Mouse (Mus musculus) G1E (cell line): ENCODE measurements around the gene Myl4.

Experiments
- CTCF ChIP-seq: IDR thresholded peaks from 2 replicates; pipeline ENCODE4 v1.5.1; 2012; ENCODE audit warnings: low read depth, low read length, inconsistent platforms, mixed read lengths
- GATA1 ChIP-seq: IDR thresholded peaks from 2 replicates; pipeline ENCODE4 v1.6.1; 2012; ENCODE audit warnings: borderline replicate concordance, low read length, inconsistent platforms, mixed read lengths
- GATA2 ChIP-seq: IDR thresholded peaks from 2 replicates; pipeline ENCODE4 v1.6.1; 2012; ENCODE audit warnings: low read depth, low read length, inconsistent platforms, borderline replicate concordance
- TAL1 ChIP-seq: conservative IDR thresholded peaks from 2 replicates; pipeline ENCODE4 v1.6.1; 2012; ENCODE audit warnings: low read depth, low read length, inconsistent platforms, mixed read lengths

GRCm38 (mm10) chr11:104588513-104588912, 38.0 kb downstream of the Myl4 start:
- TF ChIP-seq TAL1 (no peak), CTCF (no peak), GATA1 (no peak), GATA2 (no peak)
